Mouse (Mus musculus) ES-Bruce4 (cell line): ENCODE measurements around the gene Wdr37. TPM values are rescaled to one million over a fixed set of nuclear protein-coding genes. Genes with fewer than 3 reads are reported as not detected.
A peak's percentile ranks its signal among the peaks of the same experiment; 100 is the strongest.
"Not testable (repeated sequence)": the region's sequence is repeated elsewhere in the genome, so short reads cannot be mapped to it uniquely, and the experiment has no call there.

Experiments used
- H3K27ac ChIP-seq: 2 replicates; pipeline ENCODE4 v1.5.1; 2012; ENCODE audit warnings: low read length, inconsistent platforms; ENCODE audit not compliant: insufficient read depth
- H3K27me3 ChIP-seq: 2 replicates; pipeline ENCODE4 v1.6.1; 2012; ENCODE audit warnings: mild to moderate bottlenecking, low read length, inconsistent platforms; ENCODE audit not compliant: control insufficient read depth, poor library complexity, insufficient read depth, severe bottlenecking
- H3K36me3 ChIP-seq: 2 replicates; pipeline ENCODE4 v1.6.1; 2012; ENCODE audit warnings: inconsistent platforms, mild to moderate bottlenecking, low read length, moderate library complexity; ENCODE audit not compliant: control insufficient read depth, poor library complexity, insufficient read depth, severe bottlenecking
- H3K4me1 ChIP-seq: one replicate; pipeline ENCODE4 v1.8.1; 2011; ENCODE audit warnings: low read length; ENCODE audit not compliant: control insufficient read depth, insufficient read depth
- H3K4me3 ChIP-seq: 2 replicates; pipeline ENCODE4 v1.5.1; 2011; ENCODE audit warnings: low read depth, mild to moderate bottlenecking, low read length
- H3K9ac ChIP-seq: 2 replicates; pipeline ENCODE4 v1.6.1; 2012; ENCODE audit warnings: low read depth, mild to moderate bottlenecking, inconsistent platforms; ENCODE audit not compliant: poor library complexity, severe bottlenecking
- H3K9me3 ChIP-seq: replicated peaks from 2 replicates; pipeline ENCODE4 v1.6.1; 2012; ENCODE audit warnings: mild to moderate bottlenecking, low read length, inconsistent platforms; ENCODE audit not compliant: control insufficient read depth, poor library complexity, insufficient read depth, severe bottlenecking
- CTCF ChIP-seq: IDR thresholded peaks from one replicate; pipeline ENCODE4 v1.8.1; 2011; ENCODE audit warnings: low read depth, low read length
- EP300 ChIP-seq: IDR thresholded peaks from 2 replicates; pipeline ENCODE4 v1.6.1; 2011; ENCODE audit warnings: low read depth, low read length; ENCODE audit not compliant: insufficient read depth
- POLR2A ChIP-seq: IDR thresholded peaks from one replicate; pipeline ENCODE4 v1.8.1; 2011; ENCODE audit warnings: low read length; ENCODE audit not compliant: insufficient read depth
- polyA plus RNA-seq: library from polyadenylated mRNA; stranded (reverse); fragments of >200 nt; gene quantifications from 2 replicates; pipeline ENCODE4 v1.2.4, GENCODE M21; 2011; ENCODE audit warnings: low read depth; ENCODE audit not compliant: missing spikeins, insufficient read depth, insufficient read length

Wdr37 gene
- polyA plus RNA-seq = 30.2 and 34.7 TPM in 2 replicates

- peak within 1 kb of the TSS; percentile 90 for H3K27ac ChIP-seq
- H3K36me3 ChIP-seq = no peaks in the 10 kb centered on the region
These were observed at the start of gene Wdr37 for GRCm38 (mm10) chr13:8871314-8871962. TSS of gene Wdr37 (minus strand) at chr13:8871909.

DNA sequence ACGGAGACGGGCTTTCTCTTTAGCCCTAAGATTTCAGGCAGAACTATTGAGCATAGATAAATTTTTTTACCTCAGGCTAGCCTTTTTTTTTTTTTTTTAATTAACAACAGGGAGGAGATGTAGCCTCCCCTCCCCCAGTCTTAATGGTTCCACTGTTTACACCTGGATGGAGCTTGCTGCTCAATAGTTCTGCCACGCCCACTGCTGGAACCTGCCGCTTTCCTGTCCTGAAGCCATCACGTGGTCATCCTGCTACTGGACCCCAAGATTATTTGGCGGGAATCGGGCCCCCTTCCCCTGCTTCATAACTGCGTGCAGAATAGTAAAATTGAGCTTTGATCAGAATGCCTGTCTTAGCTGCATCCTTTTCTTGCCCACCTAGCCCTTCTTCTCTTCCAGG is 42.2 kb upstream of the Wdr37 start:
- peaks cover 21% of the 10 kb centered on the region for H3K9me3 ChIP-seq
- not testable (repeated sequence) for H3K4me3 ChIP-seq, H3K4me1 ChIP-seq, H3K27me3 ChIP-seq, H3K36me3 ChIP-seq, H3K9ac ChIP-seq, H3K27ac ChIP-seq

More at GRCm38 (mm10) chr13:8871314-8871962, at the start of gene Wdr37:
- TF ChIP-seq CTCF (no peak), POLR2A (no peak), EP300 (no peak)
- H3K4me3 ChIP-seq = peak within 1 kb of the TSS; percentile 94
- peak within 1 kb of the TSS; percentile 73 for H3K9ac ChIP-seq
- no peaks in the 10 kb centered on the region for H3K4me1 ChIP-seq
- H3K9me3 ChIP-seq = no peaks in the 10 kb centered on the region
- no peaks in the 10 kb centered on the region for H3K27me3 ChIP-seq

DNA sequence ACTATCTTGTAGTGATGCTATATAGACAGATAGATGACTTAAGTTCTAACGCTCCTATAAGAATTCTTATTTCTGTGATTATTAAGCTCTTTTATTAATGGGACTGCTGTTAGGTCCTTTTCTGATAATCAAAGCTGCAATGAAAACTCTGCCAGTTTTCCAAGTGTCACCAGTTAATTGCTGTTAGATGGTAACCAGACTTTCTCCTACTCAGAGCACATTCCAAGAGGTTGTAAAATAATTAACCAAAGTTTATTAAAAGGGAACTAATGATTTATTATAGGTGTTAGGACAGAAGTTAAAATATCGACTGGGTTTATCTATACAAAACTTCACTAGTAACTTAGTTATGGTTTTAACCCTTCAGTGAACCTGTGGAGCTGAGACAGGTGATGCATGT is 34.3 kb upstream of the Wdr37 start:
- not testable (repeated sequence) for H3K4me3 ChIP-seq, H3K9ac ChIP-seq, H3K36me3 ChIP-seq, H3K27me3 ChIP-seq, H3K4me1 ChIP-seq, H3K27ac ChIP-seq
- H3K9me3 ChIP-seq = peaks cover 30% of the 10 kb centered on the region

- Histone ChIP-seq H3K9ac (no peak overlapping the region), H3K4me1 (no peaks in the 10 kb centered on the region), H3K27ac (no peak overlapping the region), H3K4me3 (no peak overlapping the region), H3K9me3 (peaks cover 7% of the 10 kb centered on the region), H3K27me3 (no peaks in the 10 kb centered on the region), H3K36me3 (peaks cover 34% of the 10 kb centered on the region)
- TF ChIP-seq EP300 (no peak), POLR2A (no peak), CTCF (no peak)
These were observed 16.9 kb upstream of the Wdr37 start for GRCm38 (mm10) chr13:8888603-8889002.

- no peaks in the 10 kb centered on the region for H3K4me1 ChIP-seq
- H3K27me3 ChIP-seq = no peaks in the 10 kb centered on the region
- H3K36me3 ChIP-seq = peaks cover 23% of the 10 kb centered on the region
- peak overlapping the region; percentile 11 for H3K27ac ChIP-seq
- H3K4me3 ChIP-seq = peak overlapping the region; percentile 76
- no peaks in the 10 kb centered on the region for H3K9me3 ChIP-seq
- TF ChIP-seq CTCF = no peak
- no peak for TF ChIP-seq EP300
- TF ChIP-seq POLR2A = no peak
- H3K9ac ChIP-seq = peak overlapping the region; percentile 67
These were observed 14.5 kb upstream of the Wdr37 start for GRCm38 (mm10) chr13:8886185-8886560.

DNA sequence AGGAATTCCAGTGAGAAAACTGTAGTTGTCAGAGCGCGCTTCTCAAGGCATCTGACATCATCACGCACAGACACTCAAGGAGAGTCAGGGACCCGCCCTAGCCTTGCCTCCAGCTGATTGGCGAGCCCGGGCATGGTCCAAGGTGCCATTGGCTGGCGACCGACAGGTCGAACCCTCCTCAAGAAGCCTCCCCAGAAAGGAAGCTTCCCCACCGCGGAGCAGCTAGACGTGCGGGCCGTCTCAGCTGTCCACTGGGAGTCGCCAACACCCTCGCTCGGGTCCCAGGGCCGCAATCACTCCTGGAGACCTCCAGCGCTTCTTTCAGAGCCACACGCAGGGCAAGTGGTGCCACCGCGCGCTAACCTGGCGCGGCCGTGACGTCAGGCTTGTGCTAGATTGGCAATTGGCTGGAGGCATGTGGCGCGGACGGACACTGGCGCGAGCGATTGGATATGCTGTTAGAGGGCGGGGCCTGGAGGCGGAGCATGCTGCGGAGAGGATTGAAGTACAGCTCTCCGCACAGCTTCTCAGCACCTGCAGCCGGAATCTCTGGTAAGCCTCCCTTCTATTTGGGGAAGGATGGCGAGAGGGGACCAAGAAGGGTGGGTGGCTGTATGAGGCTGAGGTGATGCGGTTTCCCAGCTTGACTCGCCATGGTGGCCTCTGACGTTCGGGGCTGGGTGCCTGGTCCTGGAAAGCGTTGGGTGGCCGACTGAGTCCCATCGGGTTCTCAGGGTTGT is 13.9 kb upstream of the Wdr37 start, which contains the start of gene Idi1:
TSS of gene Idi1 (plus strand) at position 57 of the 740 bp plus-strand sequence.
- Histone ChIP-seq H3K27me3 (no peaks in the 10 kb centered on the region), H3K4me1 (no peaks in the 10 kb centered on the region), H3K9me3 (no peaks in the 10 kb centered on the region), H3K27ac (peak within 1 kb of the TSS; percentile 87), H3K36me3 (peaks cover 23% of the 10 kb centered on the region), H3K4me3 (peak within 1 kb of the TSS; percentile 76), H3K9ac (peak within 1 kb of the TSS; percentile 67)
- TF ChIP-seq POLR2A = peak; percentile 59
- TF ChIP-seq CTCF = no peak
- TF ChIP-seq EP300 = peak; percentile 46; the same call in 1 of the 2 replicates

- H3K27ac ChIP-seq, H3K4me1 ChIP-seq, H3K27me3 ChIP-seq, H3K9ac ChIP-seq, H3K4me3 ChIP-seq, H3K9me3 ChIP-seq: not testable (repeated sequence)
- H3K36me3 ChIP-seq = peaks cover 11% of the 10 kb centered on the region
These were observed 12.2 kb upstream of the Wdr37 start for GRCm38 (mm10) chr13:8883870-8884269.
